Mouse (Mus musculus) gastrocnemius, postnatal 25 days (tissue): ENCODE results near the gene Nxn. TPM values are rescaled to one million over a fixed set of nuclear protein-coding genes. Genes with fewer than 3 reads are reported as not detected.

Experiments used
- DNase-seq: peaks from one replicate; pipeline ENCODE4 v3.0.0; 2022
- total RNA-seq, 2 experiments: library from RNA; stranded (reverse); gene quantifications; 1 replicate in 1 of 2; 2 replicates in 1 of 2; pipeline ENCODE4 v1.2.3; 2021

Nxn gene
- total RNA-seq, 2 experiments from 2014 or later, result 25.6 to 32.0 TPM

DNA sequence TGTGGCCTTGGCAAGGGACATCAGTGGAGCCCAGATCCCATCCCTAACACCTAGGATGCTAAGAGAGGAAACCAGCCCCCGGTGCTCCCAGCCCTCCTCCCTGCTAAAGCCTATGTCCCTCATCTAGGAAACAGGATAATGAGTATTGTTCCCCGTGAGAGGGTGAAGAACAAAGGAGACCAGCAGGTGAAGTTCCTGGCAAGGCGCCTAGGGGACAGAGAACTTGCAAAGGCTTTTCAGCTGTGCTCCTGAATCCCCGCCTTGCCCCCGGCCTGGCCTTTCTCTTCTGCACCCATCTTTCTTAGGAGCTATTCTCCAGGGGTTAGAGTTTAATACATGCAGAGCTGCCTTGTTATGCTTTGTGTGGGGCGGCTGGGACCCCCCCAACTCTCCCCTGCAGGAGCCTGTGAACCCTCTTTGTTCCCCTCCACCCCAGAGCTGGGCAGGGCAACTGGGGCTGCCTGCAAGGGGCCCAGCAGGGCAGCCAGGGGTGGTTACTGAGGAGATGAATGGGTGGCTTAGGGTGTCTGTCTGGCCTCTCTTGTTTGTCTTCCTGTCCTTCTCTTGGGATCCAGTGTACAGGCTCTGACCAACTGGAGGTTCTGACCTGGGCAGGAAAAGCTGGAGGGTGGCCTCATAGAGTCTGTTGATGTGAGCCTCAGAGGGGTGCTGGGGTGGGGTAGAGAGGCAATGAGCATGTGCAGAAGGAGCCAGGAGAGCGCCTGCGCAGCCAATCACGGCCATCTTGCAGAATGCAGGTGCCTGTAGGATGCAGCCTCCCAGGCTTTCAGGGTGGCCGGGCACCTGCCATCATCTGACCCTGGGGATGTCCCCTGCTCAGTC lies 138.5 kb downstream of the Nxn start:
- DNase-seq, result no peak

GRCm38 (mm10) chr11:76258511-76258910 lies 140.4 kb downstream of the Nxn start:
- DNase-seq, result no peak

DNA sequence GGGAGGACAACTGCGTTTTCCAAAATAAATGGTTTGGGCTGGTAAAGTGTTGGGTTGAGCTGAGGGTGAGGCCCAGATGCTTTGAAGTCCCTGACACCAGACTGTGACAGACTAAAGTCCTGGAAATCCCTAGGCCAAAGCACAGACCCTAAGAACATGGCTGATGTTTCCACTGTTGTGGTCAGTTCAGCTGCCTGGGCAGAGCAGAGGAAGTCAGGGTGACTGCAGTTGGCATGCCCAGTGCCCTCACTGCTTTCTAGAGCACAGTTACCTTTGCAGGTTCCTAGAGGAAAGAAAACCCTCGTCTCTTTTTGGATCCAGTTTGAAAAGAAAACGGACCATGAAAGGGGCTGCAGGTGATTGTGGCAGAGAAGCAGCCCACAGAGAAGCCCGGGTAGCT lies 141.6 kb downstream of the Nxn start:
- DNase-seq, result no peak

DNA sequence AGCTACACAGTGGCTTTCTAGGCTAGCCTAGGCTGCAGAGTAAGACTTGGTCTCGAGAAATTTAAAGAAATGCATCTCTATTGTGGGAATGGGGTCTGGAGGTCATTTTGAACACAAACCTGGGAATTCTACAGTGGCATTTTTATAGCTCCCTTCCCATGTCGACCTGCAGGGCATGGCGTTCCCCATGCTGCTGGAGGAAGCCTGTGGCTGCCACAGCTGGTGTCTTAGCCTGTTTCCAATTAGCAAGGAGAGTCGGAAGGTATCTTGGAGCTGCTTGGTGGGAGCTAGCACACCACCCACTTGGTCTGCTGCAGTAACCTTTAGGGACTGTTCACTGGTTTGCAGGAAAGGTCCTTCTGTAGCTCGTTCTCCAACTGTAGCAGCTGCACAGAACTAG lies 142.8 kb downstream of the Nxn start:
- DNase-seq, result no peak

DNA sequence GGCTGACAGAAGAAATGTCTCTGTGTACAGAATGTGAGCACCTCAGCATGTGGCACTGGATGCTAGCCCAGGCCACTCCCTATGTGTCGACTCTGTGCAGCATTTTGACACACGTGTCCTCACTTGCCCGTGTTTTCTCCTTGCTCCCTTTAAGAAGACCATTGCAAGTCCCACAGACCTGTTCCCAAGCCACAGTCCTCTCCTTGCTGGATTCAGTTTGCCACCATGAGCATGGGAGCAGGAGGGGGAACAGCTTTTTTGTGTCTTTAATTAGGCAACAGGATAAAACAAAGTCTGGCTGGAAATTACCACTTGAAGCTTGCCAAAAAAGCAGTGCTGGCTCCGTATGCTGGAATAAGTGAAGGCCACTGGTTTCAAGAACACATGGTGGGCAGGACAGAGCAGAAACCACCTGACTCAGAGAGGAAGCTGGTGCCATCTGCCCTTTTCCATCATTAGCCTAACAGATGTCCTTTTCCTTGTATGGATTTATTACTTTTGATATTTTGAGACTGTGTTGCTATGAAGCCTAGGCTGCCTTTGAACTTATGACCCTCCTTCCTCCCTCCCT lies 143.4 kb downstream of the Nxn start:
- no peak for DNase-seq

DNA sequence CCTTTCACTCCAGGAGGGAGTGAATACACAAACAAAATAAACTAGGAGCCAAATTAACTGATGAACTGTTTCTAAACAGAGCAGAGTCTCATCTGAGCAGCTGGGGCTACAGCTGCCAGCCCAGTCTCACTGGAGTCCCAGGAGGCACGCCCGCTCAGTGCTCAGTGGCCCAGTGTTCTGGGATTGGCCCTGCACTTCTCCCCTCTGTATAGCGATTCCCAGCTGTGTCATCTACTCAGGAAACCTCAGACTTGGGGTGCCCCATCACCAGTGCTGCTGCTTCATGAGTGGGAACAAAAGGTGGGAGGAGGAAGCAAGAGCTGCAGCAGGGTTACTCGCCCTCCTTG lies 145.0 kb downstream of the Nxn start:
- DNase-seq, result peak; percentile 29

GRCm38 (mm10) chr11:76253145-76253917 lies 145.6 kb downstream of the Nxn start:
- DNase-seq, result peak; percentile 76

DNA sequence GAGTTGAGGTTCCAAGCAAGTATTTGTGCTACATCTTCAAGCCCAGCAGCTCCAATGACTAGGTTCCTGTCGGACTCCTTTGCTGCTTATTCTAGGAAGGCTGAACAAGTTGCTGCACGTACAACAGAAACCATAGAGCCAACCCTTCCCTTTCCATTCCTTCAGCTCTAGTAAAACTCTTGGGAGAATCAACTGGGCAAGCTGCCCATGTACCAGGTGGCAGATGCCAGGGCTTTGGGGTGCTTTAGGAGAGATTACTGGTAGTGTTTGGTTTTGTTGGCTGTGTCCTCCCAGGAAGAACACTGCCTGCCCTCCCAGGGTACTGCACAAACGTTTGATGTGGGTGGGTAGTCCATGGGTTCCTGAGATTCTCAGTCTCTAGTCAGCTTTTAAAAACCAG lies 146.9 kb downstream of the Nxn start:
- no peak for DNase-seq

- DNase-seq, result no peak
Observed at GRCm38 (mm10) chr11:76247239-76247638, 151.7 kb downstream of the Nxn start.

GRCm38 (mm10) chr11:76246439-76246838 lies 152.5 kb downstream of the Nxn start:
- DNase-seq, result no peak

DNA sequence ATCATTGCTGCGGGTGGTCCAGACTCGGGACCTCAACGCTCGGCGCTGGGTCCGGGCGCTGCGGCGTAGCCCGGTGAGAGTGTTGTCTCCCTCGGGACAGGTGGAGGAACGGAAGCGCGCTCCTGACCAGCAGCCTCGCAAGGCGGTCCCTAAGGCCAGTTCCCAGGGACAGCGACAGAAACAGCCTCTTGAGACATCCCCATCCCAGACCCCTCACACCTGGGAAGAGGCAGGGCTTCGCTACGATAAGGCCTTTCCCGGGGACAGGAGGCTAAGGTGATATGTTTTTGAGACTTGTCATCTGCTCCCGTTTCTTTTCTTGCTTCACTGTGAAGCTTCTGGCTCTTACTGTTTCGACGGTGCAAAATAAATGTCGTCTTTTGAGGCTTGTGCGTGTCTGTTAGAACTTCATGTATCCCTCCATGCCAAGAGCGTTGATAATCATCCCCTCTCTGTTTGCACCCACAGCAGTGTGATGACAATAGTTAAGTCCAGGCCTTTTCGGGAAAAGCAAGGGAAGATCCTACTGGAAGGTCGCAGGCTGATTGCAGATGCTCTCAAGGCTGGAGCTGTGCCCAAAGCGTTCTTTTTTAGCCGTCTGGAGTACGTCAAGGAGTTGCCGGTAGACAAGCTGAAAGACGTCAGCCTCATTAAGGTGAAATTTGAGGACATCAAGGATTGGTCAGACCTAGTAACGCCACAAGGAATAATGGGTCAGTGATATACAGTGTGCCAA lies 155.0 kb downstream of the Nxn start:
- DNase-seq, result no peak

DNA sequence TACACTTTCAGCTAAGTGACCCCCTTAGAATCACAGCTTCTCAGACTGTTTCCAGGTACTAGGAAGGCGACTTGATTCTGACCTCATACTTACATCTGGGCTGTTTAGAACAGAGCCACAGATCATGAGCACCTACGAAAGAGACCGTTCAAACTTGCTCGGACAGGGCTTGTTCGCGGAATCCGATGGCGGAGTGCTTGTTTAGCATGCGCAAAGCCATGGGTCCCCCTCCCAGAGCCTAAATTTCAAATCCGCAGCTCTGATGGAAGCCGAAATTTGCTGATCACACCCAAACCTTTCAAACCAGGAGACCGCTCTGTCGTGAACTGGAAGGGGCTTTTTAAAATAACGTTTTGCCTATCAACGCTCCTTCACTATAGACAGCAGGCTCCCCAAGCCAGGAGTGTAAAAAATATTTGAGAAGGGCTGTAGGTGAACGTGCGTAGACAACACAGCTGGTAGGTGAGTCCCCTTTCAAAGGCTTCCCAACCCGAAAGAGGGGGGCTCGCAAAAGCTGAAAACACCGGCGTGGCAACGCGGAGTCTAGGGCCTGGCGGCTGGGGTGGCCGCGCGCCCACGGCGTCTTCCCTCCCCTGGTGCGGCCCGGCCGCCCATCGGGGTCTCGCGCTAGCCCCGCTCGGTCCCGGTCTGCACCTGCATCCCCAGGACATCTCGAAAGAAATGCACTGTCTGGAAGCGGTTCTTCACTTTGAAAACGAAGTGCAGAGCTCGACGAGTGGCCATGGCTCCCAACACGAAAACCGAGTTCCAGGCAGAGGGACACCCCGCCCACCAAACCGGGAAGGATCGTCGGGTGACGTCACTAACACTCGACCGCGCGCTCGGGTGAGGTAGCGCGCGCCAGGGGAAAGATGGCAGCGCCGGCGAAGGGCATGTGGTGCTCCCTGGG lies 155.8 kb downstream of the Nxn start, which contains the start of the genes Mrm3 and Glod4:
Mrm3 (plus strand) TSS at position 815 of the 910 bp plus-strand sequence.
Glod4 (minus strand) TSS at position 825 of the 910 bp plus-strand sequence.
- peak; percentile 87 for DNase-seq

DNA sequence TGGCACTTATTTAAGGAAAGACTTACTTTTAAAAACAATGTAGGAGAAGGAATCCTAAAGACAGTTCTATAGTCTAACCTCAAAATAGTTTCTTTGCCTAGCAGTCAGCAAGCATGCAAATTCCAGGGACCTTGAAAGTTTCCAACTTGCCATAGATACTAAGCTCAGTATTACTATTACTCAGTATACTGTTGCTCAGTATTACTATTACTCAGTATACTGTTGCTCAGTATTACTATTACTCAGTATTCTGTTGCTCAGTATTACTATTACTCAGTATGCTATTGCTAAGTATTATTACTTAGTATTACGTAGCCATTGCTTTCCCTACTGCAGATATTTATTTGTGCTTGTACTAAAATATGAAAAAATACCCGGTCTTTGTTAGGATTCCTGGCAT lies 159.2 kb downstream of the Nxn start:
- DNase-seq, result no peak

DNA sequence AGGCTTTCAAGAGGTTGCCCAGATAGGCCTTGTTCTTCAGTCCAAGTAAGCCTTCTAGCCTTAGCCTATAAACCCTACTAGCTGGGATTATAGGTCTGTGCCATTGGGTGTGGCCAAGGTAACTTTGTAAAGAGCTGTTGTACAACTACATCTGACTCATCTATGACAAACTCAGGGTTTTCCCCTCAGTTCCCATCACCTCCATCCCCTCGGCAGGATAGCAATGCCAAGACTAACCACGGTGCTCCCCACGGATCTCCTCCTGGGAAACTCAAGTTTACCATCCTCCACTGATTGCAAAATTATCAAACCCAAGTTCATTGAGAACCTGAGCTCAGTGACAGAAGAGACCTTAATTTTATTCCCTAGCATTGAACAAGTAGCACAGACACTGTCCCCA lies 162.8 kb downstream of the Nxn start:
- DNase-seq, result no peak

- no peak for DNase-seq
Observed at GRCm38 (mm10) chr11:76225051-76225450, 173.9 kb downstream of the Nxn start.

DNA sequence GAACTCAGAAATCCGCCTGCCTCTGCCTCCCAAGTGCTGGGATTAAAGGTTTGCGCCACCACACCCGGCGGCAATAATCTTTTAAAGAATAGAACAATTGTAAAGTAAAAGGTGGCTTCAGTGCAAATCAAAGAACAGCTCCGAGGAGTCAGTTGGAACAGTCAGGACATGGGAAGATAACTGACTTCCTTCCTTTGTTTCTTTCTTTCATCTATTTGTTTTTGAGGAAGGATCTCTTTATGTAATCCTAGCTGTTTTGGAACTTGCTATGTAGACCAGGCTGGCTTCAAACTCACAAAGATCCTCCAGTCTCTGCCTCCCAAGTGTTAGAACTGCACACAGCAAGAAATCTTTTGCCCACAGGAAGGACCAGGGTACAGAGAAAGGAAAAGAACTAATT lies 174.3 kb downstream of the Nxn start:
- DNase-seq, result no peak

GRCm38 (mm10) chr11:76217390-76217800 lies 181.5 kb downstream of the Nxn start, which contains the start of the genes Dbil5 and Gemin4:
Gene Dbil5, plus strand, starts transcription at chr11:76217608.
Gene Gemin4, minus strand, starts transcription at chr11:76217664.
- peak; percentile 95 for DNase-seq

DNA sequence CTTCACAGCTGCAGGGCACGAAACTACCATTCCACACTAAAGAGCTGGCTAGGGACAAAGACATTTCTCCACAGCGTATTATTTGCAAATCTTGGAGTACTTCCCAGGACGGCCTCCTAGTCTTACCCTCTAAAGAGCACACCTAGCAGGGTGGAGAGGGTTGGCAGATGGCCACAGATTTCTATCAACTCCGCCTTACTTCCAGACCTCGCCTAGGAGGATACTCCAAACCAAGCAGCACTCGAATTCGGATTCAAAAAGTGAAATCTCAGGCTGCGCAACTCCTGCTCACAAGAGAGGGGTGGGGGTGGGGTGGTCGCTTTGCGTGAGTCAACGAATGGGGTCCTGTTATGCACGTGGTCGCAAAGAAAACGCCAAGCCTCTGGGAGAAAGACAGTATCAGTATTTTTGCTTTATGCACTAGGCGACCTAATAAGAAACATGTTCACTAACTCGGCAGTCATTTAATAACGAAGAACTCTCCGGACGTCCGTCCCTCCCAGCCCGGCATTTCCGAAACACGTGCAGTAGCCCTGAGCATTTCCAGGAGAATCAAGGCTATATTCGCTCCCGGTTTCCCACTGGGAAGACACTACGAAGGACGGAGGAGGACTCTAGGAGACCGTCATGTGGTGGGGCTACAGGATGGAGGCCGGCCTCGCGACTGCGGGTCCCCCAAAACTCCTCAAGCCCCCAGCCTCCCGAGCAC lies 182.1 kb downstream of the Nxn start:
- DNase-seq, result peak; percentile 30

DNA sequence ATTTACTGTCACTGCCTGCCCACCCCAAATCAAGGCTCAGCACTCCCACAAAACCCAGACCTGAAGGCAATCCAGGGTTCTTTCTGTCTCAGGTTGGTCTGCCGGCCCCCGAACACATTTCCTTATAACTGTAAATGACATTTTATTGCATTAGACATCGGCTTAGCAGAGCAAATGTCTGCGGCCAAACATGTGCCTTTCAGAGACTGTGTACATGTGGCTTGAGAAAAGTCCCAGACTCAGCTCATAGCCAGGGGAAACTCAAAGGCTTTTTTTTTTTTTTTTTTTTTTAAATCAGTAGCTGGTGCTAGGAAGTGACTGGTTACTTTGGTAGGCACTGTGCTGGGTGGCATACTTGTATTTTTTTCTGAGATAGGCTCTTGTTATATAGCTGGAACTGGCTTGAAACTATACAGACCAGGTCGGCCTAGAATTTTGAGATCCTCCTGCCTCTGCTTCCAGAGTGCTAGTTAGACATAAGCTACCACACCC lies 182.8 kb downstream of the Nxn start:
- DNase-seq, result no peak

DNA sequence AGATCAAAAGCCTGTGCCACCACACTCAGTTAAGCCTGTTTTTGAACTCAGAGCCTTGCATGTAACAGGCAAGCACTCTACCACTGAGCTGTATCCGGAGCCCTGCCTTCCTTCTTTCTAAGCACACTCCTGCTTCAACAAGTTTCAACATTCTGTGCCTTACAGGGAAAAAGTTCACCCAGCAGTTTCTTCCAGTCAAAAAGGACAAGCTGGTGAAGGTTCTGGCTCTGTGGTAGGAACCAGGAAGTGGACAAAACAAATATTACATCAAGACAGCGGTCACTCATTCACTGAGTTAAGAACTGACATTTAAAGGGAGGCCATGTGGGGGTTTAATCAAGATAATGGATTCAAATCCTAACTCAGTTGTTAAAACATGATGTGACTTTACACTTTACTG lies 183.9 kb downstream of the Nxn start:
- no peak for DNase-seq
